In the genomic region with DNA sequence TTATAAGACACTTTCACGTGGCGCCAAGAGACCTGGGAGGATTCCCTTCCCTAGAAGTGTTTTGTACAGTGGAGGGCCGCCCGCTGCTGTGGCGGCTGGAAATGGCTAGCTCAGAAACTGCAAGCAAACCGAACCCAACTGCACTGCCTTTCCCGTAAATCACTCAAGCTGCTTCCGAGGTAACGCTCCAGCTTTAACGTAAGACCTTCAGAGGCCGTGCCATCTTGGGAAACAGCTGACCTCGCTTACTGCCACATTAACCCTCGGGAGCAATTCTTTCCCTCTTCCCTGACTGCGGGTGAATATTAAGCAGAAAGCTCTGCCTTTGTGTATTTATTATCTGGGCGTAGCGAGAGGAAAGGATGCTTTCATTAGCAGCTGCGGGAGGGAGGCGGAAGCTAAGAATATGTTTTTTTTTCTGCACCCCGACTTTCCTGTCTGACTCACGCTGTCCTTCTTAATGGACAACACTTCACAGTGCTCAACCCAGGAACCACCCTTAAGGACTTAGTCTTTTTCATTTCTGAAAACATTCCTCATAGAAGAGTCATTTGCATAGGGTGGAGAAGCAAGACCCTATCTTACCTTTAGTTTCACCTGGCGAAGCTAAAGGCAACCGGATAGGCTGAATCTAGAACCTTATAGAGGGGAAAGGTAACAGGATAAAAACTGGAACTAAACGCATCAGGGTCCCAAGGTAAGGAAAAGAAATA, we compare ENCODE assay signal across 10 mouse cellular contexts.
DNase-seq lines count a peak whose midpoint lies in the region; TF ChIP-seq lines count a peak whose summit lies in the region.
"Had no signal": no experiment of that assay in that cellular context is flagged by ENCODE, and none has a peak within 500 bp of the region (broad histone marks: within the 10 kb centered on the region; RNA-seq: fewer than 3 reads in every experiment).

No protein-coding gene starts in this region.

- TF ChIP-seq CTCF in cortical plate, adult 2 months (IDR thresholded peaks at IDR 0.05; ENCODE audit: extremely low read depth, insufficient read depth, low read length) = no peak

- H3K4me3 ChIP-seq in cortical plate, adult 2 months (ENCODE audit: insufficient read depth, low read length) = 0 out of 2 replicates have a peak overlapping the region, but pooled peaks have one; percentile 5
- H3K4me3 ChIP-seq: heart, embryonic 15.5 days; limb, embryonic 15.5 days had no signal

- intact Hi-C loops in heart, postnatal 10 days (cut with DNase I) = no loop called here

- peaks cover 5% of the 10 kb centered on the region for H3K4me1 ChIP-seq in cortical plate, adult 2 months (ENCODE audit: control insufficient read depth, insufficient read depth, low read length)

- no peak for TF ChIP-seq POLR2A in cortical plate, adult 2 months (IDR thresholded peaks at IDR 0.05; ENCODE audit: extremely low read depth, insufficient read depth, low read length)

- peak; percentile 56 to 88 for DNase-seq in adrenal gland, adult (ENCODE audit: inconsistent age in 2 of 2, low spot score in 1 of 2)
- DNase-seq in adrenal gland, adult 18-20 months (ENCODE audit: low spot score in 2 of 2) = no peak
- DNase-seq in kidney, adult 18-20 months = peak; percentile 19
- DNase-seq in neural tube, embryonic 10.5 days (ENCODE audit: extremely low spot score, low spot score) = peak; percentile 52
- no peak for DNase-seq in heart, postnatal 10 days
- DNase-seq in left cerebral cortex, adult 9 months (ENCODE audit: low spot score in 2 of 2) = no peak
- DNase-seq in thymus, postnatal 10 days (ENCODE audit: low spot score in 2 of 2) = no peak

- no peak overlapping the region for H3K27ac ChIP-seq in cortical plate, adult 2 months (ENCODE audit: insufficient read depth, low read length)
- H3K27ac ChIP-seq: limb, embryonic 15.5 days had no signal

Comparison
In these comparisons a context has a peak if more than half of its experiments do, and no peak if none do; other contexts are left out.
1. DNase-seq: peak in adrenal gland, adult (2 of 2), kidney, adult 18-20 months (single experiment) and neural tube, embryonic 10.5 days (single experiment); none in adrenal gland, adult 18-20 months (0 of 2), heart, postnatal 10 days (0 of 2), left cerebral cortex, adult 9 months (0 of 2) and thymus, postnatal 10 days (0 of 2).